In the genomic region with DNA sequence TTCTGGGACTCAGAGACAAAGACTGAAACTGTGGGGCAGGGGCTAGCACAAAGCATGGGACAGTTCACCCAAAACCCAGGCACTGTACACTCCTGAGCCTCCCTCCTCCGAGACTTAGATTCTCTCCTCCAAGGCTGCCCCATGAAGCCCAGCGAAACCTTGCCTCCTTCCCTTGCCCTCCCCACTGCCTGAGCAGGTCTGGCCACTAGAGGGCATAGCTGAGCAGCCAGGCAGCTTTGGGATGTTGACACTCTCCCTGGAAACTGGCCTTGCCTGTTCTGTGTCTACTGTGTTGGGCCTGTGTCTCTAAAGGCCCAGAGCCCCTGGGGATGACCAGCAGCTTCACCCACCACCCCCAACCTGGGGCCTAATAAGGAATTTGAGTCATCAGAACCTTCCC, we compare ENCODE assay signal across 9 mouse cellular contexts. TPM values are rescaled to one million over a fixed set of nuclear protein-coding genes. Genes with fewer than 3 reads are reported as not detected.
DNase-seq lines count a peak whose midpoint lies in the region; ATAC-seq and TF ChIP-seq lines count a peak whose summit lies in the region.
"Had no signal": no experiment of that assay in that cellular context is flagged by ENCODE, and none has a peak within 500 bp of the region (broad histone marks: within the 10 kb centered on the region; RNA-seq: fewer than 3 reads in every experiment).

Gene Ttc34 (plus strand): TSS at position 290 of the 400 bp plus-strand sequence.

- ATAC-seq in forebrain, postnatal 0 days, result no peak
- no peak for ATAC-seq in forebrain, embryonic 13.5 days
- ATAC-seq in Patski, result peak; percentile 21
- ATAC-seq in common myeloid progenitor, adult 5-6 weeks (replicated peaks; ENCODE audit: low read depth, poor library complexity, severe bottlenecking), result peak; percentile 90
- ATAC-seq in hematopoietic stem cell, adult 5-6 weeks (replicated peaks in 1 of 2; ENCODE audit: insufficient read depth in 1 of 2, low FRiP score in 2 of 2, low TSS enrichment in 1 of 2, low read depth in 1 of 2, poor library complexity in 2 of 2, severe bottlenecking in 2 of 2), result peak; percentile 68 to 85
- 0 out of 2 replicates have a peak, but pooled peaks have one; percentile 24 for ATAC-seq in midbrain, embryonic 13.5 days

- no peak within 1 kb of the TSS for H3K4me2 ChIP-seq in forebrain, postnatal 0 days (ENCODE audit: low read depth)
- no peak within 1 kb of the TSS for H3K4me2 ChIP-seq in forebrain, embryonic 13.5 days
- H3K4me2 ChIP-seq in midbrain, embryonic 13.5 days (replicated peaks), result no peak within 1 kb of the TSS
- H3K4me2 ChIP-seq: limb, embryonic 15.5 days had no signal

- H3K9me3 ChIP-seq in forebrain, postnatal 0 days (ENCODE audit: low read length), result no peaks in the 10 kb centered on the region
- no peaks in the 10 kb centered on the region for H3K9me3 ChIP-seq in forebrain, embryonic 13.5 days (replicated peaks)
- no peaks in the 10 kb centered on the region for H3K9me3 ChIP-seq in midbrain, embryonic 13.5 days
- H3K9me3 ChIP-seq: limb, embryonic 15.5 days had no signal

- POLR2A ChIA-PET in Patski (lab: Charles Lee), result no interaction called here

- intact Hi-C loops in left cerebral cortex, postnatal 25 days (cut with DNase I), result no loop called here

- H3K27ac ChIP-seq in forebrain, postnatal 0 days (ENCODE audit: low read depth, low read length), result no peak within 1 kb of the TSS
- no peak within 1 kb of the TSS for H3K27ac ChIP-seq in forebrain, embryonic 13.5 days
- no peak within 1 kb of the TSS for H3K27ac ChIP-seq in midbrain, embryonic 13.5 days
- no peak within 1 kb of the TSS for H3K27ac ChIP-seq in testis, adult 2 months (ENCODE audit: control insufficient read depth, insufficient read depth, low read depth, low read length)
- H3K27ac ChIP-seq: limb, embryonic 15.5 days had no signal

- TF ChIP-seq CTCF in forebrain, postnatal 0 days (IDR thresholded peaks at IDR 0.05; ENCODE audit: low read depth), result peak; percentile 79
- TF ChIP-seq CTCF in Patski (IDR thresholded peaks at IDR 0.05), result peak; percentile 80
- TF ChIP-seq CTCF in testis, adult 2 months (IDR thresholded peaks at IDR 0.05; ENCODE audit: control insufficient read depth, insufficient read depth, insufficient replicate concordance, low read depth, low read length), result peak; percentile 94; the same call in 1 of the 2 replicates

- no peak within 1 kb of the TSS for H3K9ac ChIP-seq in forebrain, postnatal 0 days
- no peak within 1 kb of the TSS for H3K9ac ChIP-seq in forebrain, embryonic 13.5 days
- H3K9ac ChIP-seq in midbrain, embryonic 13.5 days (replicated peaks), result no peak within 1 kb of the TSS
- H3K9ac ChIP-seq: limb, embryonic 15.5 days had no signal

- peaks cover 13% of the 10 kb centered on the region; the same call in 1 of the 2 replicates for H3K27me3 ChIP-seq in forebrain, postnatal 0 days (ENCODE audit: insufficient read depth, low read length)
- peaks cover 73% of the 10 kb centered on the region for H3K27me3 ChIP-seq in forebrain, embryonic 13.5 days
- H3K27me3 ChIP-seq in Patski, result peaks cover 6% of the 10 kb centered on the region
- peaks cover 36% of the 10 kb centered on the region for H3K27me3 ChIP-seq in midbrain, embryonic 13.5 days
- no peaks in the 10 kb centered on the region for H3K27me3 ChIP-seq in testis, adult 2 months (ENCODE audit: control insufficient read depth, insufficient read depth, low read length)
- H3K27me3 ChIP-seq: limb, embryonic 15.5 days had no signal

- H3K36me3 ChIP-seq in forebrain, postnatal 0 days (ENCODE audit: insufficient read depth), result no peaks in the 10 kb centered on the region
- no peaks in the 10 kb centered on the region for H3K36me3 ChIP-seq in forebrain, embryonic 13.5 days (ENCODE audit: poor library complexity, severe bottlenecking)
- H3K36me3 ChIP-seq in midbrain, embryonic 13.5 days, result no peaks in the 10 kb centered on the region
- H3K36me3 ChIP-seq in testis, adult 2 months (ENCODE audit: control insufficient read depth, insufficient read depth, low read length), result no peaks in the 10 kb centered on the region
- H3K36me3 ChIP-seq: limb, embryonic 15.5 days had no signal

- 56% methylated on average over 2 of the region's 2 CpGs for WGBS in forebrain, postnatal 0 days
- 45% methylated on average over 2 of the region's 2 CpGs for WGBS in forebrain, embryonic 13.5 days
- 42% methylated on average over 2 of the region's 2 CpGs for WGBS in midbrain, embryonic 13.5 days

- TF ChIP-seq POLR2A in testis, adult 2 months (IDR thresholded peaks at IDR 0.05; ENCODE audit: control insufficient read depth, low read depth, low read length), result no peak

- CTCF ChIA-PET in Patski (lab: Charles Lee), result interaction anchor here (1.0 kb wide), 1 partner anchor 9 kb away, joined by 3 read pairs; no protein-coding TSS in a partner anchor

- peak; percentile 12 for DNase-seq in forebrain, postnatal 0 days
- no peak for DNase-seq in Patski (ENCODE audit: low read depth, low spot score)
- peak; percentile 28 to 32 for DNase-seq in left cerebral cortex, postnatal 25 days (ENCODE audit: low spot score in 2 of 2)

- H3K4me3 ChIP-seq in forebrain, postnatal 0 days (ENCODE audit: low read depth, low read length), result no peak within 1 kb of the TSS
- H3K4me3 ChIP-seq in forebrain, embryonic 13.5 days, result no peak within 1 kb of the TSS
- H3K4me3 ChIP-seq in midbrain, embryonic 13.5 days (replicated peaks), result no peak within 1 kb of the TSS
- H3K4me3 ChIP-seq in testis, adult 2 months (ENCODE audit: control insufficient read depth, low read depth, low read length), result no peak within 1 kb of the TSS
- H3K4me3 ChIP-seq: limb, embryonic 15.5 days had no signal

- in situ Hi-C loops in Patski (cut with MboI; ENCODE audit: low pct_unique_long_range_greater_than_20kb), result no loop called here

- H3K4me1 ChIP-seq in forebrain, postnatal 0 days (ENCODE audit: insufficient read depth), result no peaks in the 10 kb centered on the region
- H3K4me1 ChIP-seq in forebrain, embryonic 13.5 days, result peaks cover 5% of the 10 kb centered on the region
- H3K4me1 ChIP-seq in midbrain, embryonic 13.5 days (replicated peaks), result no peaks in the 10 kb centered on the region; the same call in none of the 2 replicates
- H3K4me1 ChIP-seq in testis, adult 2 months (ENCODE audit: control insufficient read depth, insufficient read depth, low read length), result no peaks in the 10 kb centered on the region
- H3K4me1 ChIP-seq: limb, embryonic 15.5 days had no signal

RNA-seq across cellular contexts. Expression of gene Ttc34, which starts in this region (rescaled TPM):
- total RNA-seq in forebrain, postnatal 0 days (2014; rRNA removed), result 3.6 and 3.7 TPM in 2 replicates
- 4.1 TPM in 2 replicates for polyA plus RNA-seq in forebrain, postnatal 0 days (2015; fragmentation: Nextera tagmentation; extraction: Ambion mirVana)
- polyA plus RNA-seq in forebrain, embryonic 13.5 days (2015; fragmentation: Nextera tagmentation; extraction: Ambion mirVana), result 0.31 and 0.45 TPM in 2 replicates
- polyA plus RNA-seq in Patski (2021), result not detected
- total RNA-seq in common myeloid progenitor, adult 5-6 weeks (2017), result not detected in 2 replicates
- not detected in 2 replicates for total RNA-seq in hematopoietic stem cell, adult 5-6 weeks (2017)
- 1 to 10 TPM; 2.4 to 2.7 TPM for total RNA-seq in left cerebral cortex, postnatal 25 days (2021)
- polyA plus RNA-seq in midbrain, embryonic 13.5 days (2015; fragmentation: Nextera tagmentation; extraction: Ambion mirVana), result 0.62 and 0.70 TPM in 2 replicates
- polyA plus RNA-seq in testis, adult 2 months (2012; rRNA removed), result 19.9 and 27.8 TPM in 2 replicates

Comparison
In these comparisons a context has a peak if more than half of its experiments do, and no peak if none do; other contexts are left out.
1. Peak in ATAC-seq in Patski; RNA of the gene not detected or under 1 TPM.
2. Peak in ATAC-seq in common myeloid progenitor, adult 5-6 weeks; RNA of the gene not detected or under 1 TPM.
3. Peak in ATAC-seq in hematopoietic stem cell, adult 5-6 weeks; RNA of the gene not detected or under 1 TPM.
4. Peak in ATAC-seq in midbrain, embryonic 13.5 days; RNA of the gene not detected or under 1 TPM.